Mouse (Mus musculus) macrophage (primary cell): ENCODE measurements at regions not wholly inside any gene's neighbourhood (a gene's known extent, or its start where the extent isn't known, plus 50 kb on each side); places are given as distances from the start of the nearest gene placed in this dataset.
"Not testable (repeated sequence)": the region's sequence is repeated elsewhere in the genome, so short reads cannot be mapped to it uniquely, and the experiment has no call there.

Source experiments
- H3K27ac ChIP-seq: fragments of 350-480 bp; formaldehyde crosslinking; 2 replicates; pipeline ENCODE4 v1.9.0; 2021
- H3K36me3 ChIP-seq: fragments of 350-480 bp; formaldehyde crosslinking; 2 replicates; pipeline ENCODE4 v1.9.0; 2021; ENCODE audit errors: inconsistent target
- H3K4me3 ChIP-seq: fragments of 350-480 bp; formaldehyde crosslinking; 2 replicates; pipeline ENCODE4 v1.9.0; 2021; ENCODE audit errors: inconsistent target
- H3K79me2 ChIP-seq: fragments of 350-480 bp; formaldehyde crosslinking; 2 replicates; pipeline ENCODE4 v1.9.0; 2021; ENCODE audit errors: inconsistent target
- WGBS: methylation state at CpG from one replicate; pipeline ENCODE4 v1.1.7; 2026; ENCODE audit warnings: inconsistent platforms; ENCODE audit not compliant: missing documents; 5-methylcytosine and 5-hydroxymethylcytosine counted together

- 83% methylated on average over 3 of the region's 4 CpGs for WGBS
- H3K4me3 ChIP-seq = not testable (repeated sequence)
These were observed 126.2 kb upstream of the Fam3c start for GRCm38 (mm10) chr6:22482257-22482656.

GRCm38 (mm10) chr6:22474604-22475003 lies 118.6 kb upstream of the Fam3c start:
- Histone ChIP-seq H3K36me3 (no peaks in the 10 kb centered on the region), H3K79me2 (no peaks in the 10 kb centered on the region), H3K27ac (peak overlapping the region; percentile 81), H3K4me3 (no peak overlapping the region)
- 0% methylated on average over 4 of the region's 4 CpGs for WGBS

More at GRCm38 (mm10) chr6:22482257-22482656, 126.2 kb upstream of the Fam3c start:
- H3K36me3 ChIP-seq, H3K79me2 ChIP-seq, H3K27ac ChIP-seq: not testable (repeated sequence)

GRCm38 (mm10) chr6:22474011-22474410 lies 118.0 kb upstream of the Fam3c start:
- WGBS = 0% methylated on average over 2 of the region's 2 CpGs

GRCm38 (mm10) chr6:22472400-22472799 lies 116.4 kb upstream of the Fam3c start:
- H3K27ac ChIP-seq, H3K36me3 ChIP-seq, H3K79me2 ChIP-seq, H3K4me3 ChIP-seq: not testable (repeated sequence)
- WGBS = 97% methylated on average over 3 of the region's 5 CpGs

More at GRCm38 (mm10) chr6:22474011-22474410, 118.0 kb upstream of the Fam3c start:
- H3K79me2 ChIP-seq = no peaks in the 10 kb centered on the region
- H3K4me3 ChIP-seq = no peak overlapping the region
- H3K36me3 ChIP-seq = no peaks in the 10 kb centered on the region
- H3K27ac ChIP-seq = peak overlapping the region; percentile 81

- WGBS = 93% methylated on average over 11 of the region's 11 CpGs
- Histone ChIP-seq H3K36me3 (no peaks in the 10 kb centered on the region), H3K27ac (no peak overlapping the region), H3K4me3 (no peak overlapping the region), H3K79me2 (no peaks in the 10 kb centered on the region)
These were observed 111.4 kb upstream of the Fam3c start for GRCm38 (mm10) chr6:22467334-22467993.

- Histone ChIP-seq H3K79me2 (no peaks in the 10 kb centered on the region), H3K27ac (no peak overlapping the region), H3K36me3 (no peaks in the 10 kb centered on the region), H3K4me3 (no peak overlapping the region)
- 94% methylated on average over 1 of the region's 1 CpGs for WGBS
These were observed 109.9 kb upstream of the Fam3c start for GRCm38 (mm10) chr6:22465926-22466325.

GRCm38 (mm10) chr6:22459440-22460016 lies 103.5 kb upstream of the Fam3c start:
- Histone ChIP-seq H3K36me3 (no peaks in the 10 kb centered on the region), H3K79me2 (no peaks in the 10 kb centered on the region), H3K4me3 (no peak overlapping the region), H3K27ac (peak overlapping the region; percentile 15)
- 5% methylated on average over 7 of the region's 7 CpGs for WGBS

- WGBS = 76% methylated on average over 2 of the region's 2 CpGs
- H3K4me3 ChIP-seq = no peak overlapping the region
- H3K36me3 ChIP-seq = no peaks in the 10 kb centered on the region
- peak overlapping the region; percentile 61; the same call in 1 of the 2 replicates for H3K27ac ChIP-seq
- no peaks in the 10 kb centered on the region for H3K79me2 ChIP-seq
These were observed 96.2 kb upstream of the Fam3c start for GRCm38 (mm10) chr6:22452203-22452602.

GRCm38 (mm10) chr6:22450501-22450900 lies 94.5 kb upstream of the Fam3c start:
- H3K4me3 ChIP-seq = no peak overlapping the region

GRCm38 (mm10) chr6:22448906-22449305 lies 92.9 kb upstream of the Fam3c start:
- 96% methylated on average over 9 of the region's 9 CpGs for WGBS
- Histone ChIP-seq H3K79me2 (no peaks in the 10 kb centered on the region), H3K36me3 (no peaks in the 10 kb centered on the region), H3K27ac (no peak overlapping the region), H3K4me3 (no peak overlapping the region)

More at GRCm38 (mm10) chr6:22450501-22450900, 94.5 kb upstream of the Fam3c start:
- H3K79me2 ChIP-seq = no peaks in the 10 kb centered on the region
- H3K36me3 ChIP-seq = no peaks in the 10 kb centered on the region
- H3K27ac ChIP-seq = no peak overlapping the region

GRCm38 (mm10) chr6:22447636-22448035 lies 91.6 kb upstream of the Fam3c start:
- no peaks in the 10 kb centered on the region for H3K79me2 ChIP-seq
- 63% methylated on average over 1 of the region's 2 CpGs for WGBS

GRCm38 (mm10) chr6:22446621-22447310 lies 90.7 kb upstream of the Fam3c start:
- no peak overlapping the region for H3K4me3 ChIP-seq
- no peaks in the 10 kb centered on the region for H3K36me3 ChIP-seq
- H3K27ac ChIP-seq = no peak overlapping the region
- 91% methylated on average over 15 of the region's 15 CpGs for WGBS
- H3K79me2 ChIP-seq = no peaks in the 10 kb centered on the region

More at GRCm38 (mm10) chr6:22447636-22448035, 91.6 kb upstream of the Fam3c start:
- H3K27ac ChIP-seq = no peak overlapping the region
- no peaks in the 10 kb centered on the region for H3K36me3 ChIP-seq
- no peak overlapping the region for H3K4me3 ChIP-seq

- 94% methylated on average over 6 of the region's 6 CpGs for WGBS
- not testable (repeated sequence) for H3K36me3 ChIP-seq, H3K4me3 ChIP-seq
These were observed 88.8 kb upstream of the Fam3c start for GRCm38 (mm10) chr6:22444856-22445255.

GRCm38 (mm10) chr6:22444220-22444619 lies 88.2 kb upstream of the Fam3c start:
- H3K36me3 ChIP-seq = no peaks in the 10 kb centered on the region
- 89% methylated on average over 12 of the region's 12 CpGs for WGBS
- H3K27ac ChIP-seq = no peak overlapping the region
- H3K79me2 ChIP-seq = no peaks in the 10 kb centered on the region
- no peak overlapping the region for H3K4me3 ChIP-seq

More at GRCm38 (mm10) chr6:22444856-22445255, 88.8 kb upstream of the Fam3c start:
- not testable (repeated sequence) for H3K27ac ChIP-seq, H3K79me2 ChIP-seq

- no peak overlapping the region for H3K4me3 ChIP-seq
- no peaks in the 10 kb centered on the region for H3K36me3 ChIP-seq
- WGBS = 89% methylated on average over 8 of the region's 8 CpGs
- no peak overlapping the region for H3K27ac ChIP-seq
- H3K79me2 ChIP-seq = no peaks in the 10 kb centered on the region
These were observed 87.5 kb upstream of the Fam3c start for GRCm38 (mm10) chr6:22443573-22443972.
